Mouse (Mus musculus) hindbrain, embryonic 11.5 days (tissue): Measurements from ENCODE around the gene Polr2h. TPM values are rescaled to one million over a fixed set of nuclear protein-coding genes. Genes with fewer than 3 reads are reported as not detected.

Experiments
- ATAC-seq: fragments of 200-750 bp; cut with Nextera tagmentation; 2 replicates; pipeline ENCODE4 v1.8.0; 2017; ENCODE audit warnings: mild to moderate bottlenecking, moderate TSS enrichment, moderate library complexity; ENCODE audit not compliant: low FRiP score
- DNase-seq: peaks from one replicate; pipeline ENCODE4 v3.0.0-alpha.2; 2015; ENCODE audit warnings: low spot score
- H3K27ac ChIP-seq: fragments of 300-500 bp; sonication (generic); 2 replicates; pipeline ENCODE4 v1.5.1; 2014; ENCODE audit warnings: mild to moderate bottlenecking, low read depth, low read length
- H3K27me3 ChIP-seq: fragments of 300-500 bp; sonication (generic); 2 replicates; pipeline ENCODE4 v1.6.1; 2014; ENCODE audit warnings: mild to moderate bottlenecking, low read length, moderate library complexity, mixed read lengths; ENCODE audit not compliant: control insufficient read depth, insufficient read depth
- H3K36me3 ChIP-seq: fragments of 300-500 bp; sonication (generic); 2 replicates; pipeline ENCODE4 v1.6.1; 2014; ENCODE audit warnings: mild to moderate bottlenecking, low read length, moderate library complexity, mixed read lengths; ENCODE audit not compliant: control insufficient read depth, insufficient read depth
- H3K4me1 ChIP-seq: fragments of 300-500 bp; sonication (generic); replicated peaks from 2 replicates; pipeline ENCODE4 v1.6.1; 2014; ENCODE audit warnings: low read length, mixed read lengths; ENCODE audit not compliant: control insufficient read depth, insufficient read depth
- H3K4me2 ChIP-seq: fragments of 300-500 bp; sonication (generic); replicated peaks from 2 replicates; pipeline ENCODE4 v1.6.1; 2014; ENCODE audit warnings: mild to moderate bottlenecking, low read depth, low read length
- H3K4me3 ChIP-seq: fragments of 300-500 bp; sonication (generic); 2 replicates; pipeline ENCODE4 v1.5.1; 2014; ENCODE audit warnings: low read depth, low read length
- H3K9ac ChIP-seq: fragments of 300-500 bp; sonication (generic); 2 replicates; pipeline ENCODE4 v1.6.1; 2014; ENCODE audit warnings: low read depth, low read length
- H3K9me3 ChIP-seq: fragments of 300-500 bp; sonication (generic); 2 replicates; pipeline ENCODE4 v1.6.1; 2016; ENCODE audit warnings: low read length; ENCODE audit not compliant: control insufficient read depth
- WGBS: fragments of 180-500 bp; shearing (Covaris S2); extraction: QIAGEN DNeasy Blood & Tissue Kit; methylation state at CpG from one replicate; pipeline ENCODE4 v1.1.7; 2014; 5-methylcytosine and 5-hydroxymethylcytosine counted together
- polyA plus RNA-seq: library from polyadenylated mRNA; unstranded; fragments of >200 nt; fragmentation: Nextera tagmentation; extraction: Ambion mirVana; gene quantifications from 2 replicates; pipeline ENCODE4 v1.2.1, GENCODE M21; 2014

The Polr2h gene
- polyA plus RNA-seq, 1 experiment from 2014 or later, result 103 TPM

- Histone ChIP-seq H3K27me3 (no peaks in the 10 kb centered on the region), H3K4me2 (peak overlapping the region; percentile 91), H3K4me1 (peaks cover 11% of the 10 kb centered on the region; the same call in 1 of the 2 replicates), H3K9me3 (no peaks in the 10 kb centered on the region), H3K9ac (peak overlapping the region; percentile 15; the same call in 1 of the 2 replicates), H3K4me3 (peak overlapping the region; percentile 62), H3K27ac (no peak overlapping the region), H3K36me3 (no peaks in the 10 kb centered on the region; the same call in 1 of the 2 replicates)
- ATAC-seq (no peak), DNase-seq (peak; percentile 22)
- WGBS, result 20% methylated on average over 11 of the region's 11 CpGs
Measured at GRCm38 (mm10) chr16:20714307-20715080, 3.0 kb upstream of the Polr2h start.

- peaks cover 11% of the 10 kb centered on the region; the same call in 1 of the 2 replicates for H3K4me1 ChIP-seq
- H3K9ac ChIP-seq, result peak overlapping the region; percentile 81
- H3K27ac ChIP-seq, result no peak overlapping the region
- 54% methylated on average over 2 of the region's 2 CpGs for WGBS
- peak overlapping the region; percentile 62 for H3K4me3 ChIP-seq
- DNase-seq (peak; percentile 22), ATAC-seq (no peak)
- no peaks in the 10 kb centered on the region; the same call in 1 of the 2 replicates for H3K36me3 ChIP-seq
- H3K4me2 ChIP-seq, result peak overlapping the region; percentile 91
- H3K27me3 ChIP-seq, result no peaks in the 10 kb centered on the region
- no peaks in the 10 kb centered on the region for H3K9me3 ChIP-seq
Measured at GRCm38 (mm10) chr16:20715161-20715560, 2.3 kb upstream of the Polr2h start.

GRCm38 (mm10) chr16:20715566-20715965 is 1.9 kb upstream of the Polr2h start:
- Histone ChIP-seq H3K9me3 (no peaks in the 10 kb centered on the region), H3K27ac (peak overlapping the region; percentile 84), H3K4me2 (peak overlapping the region; percentile 91), H3K9ac (peak overlapping the region; percentile 81), H3K4me1 (peaks cover 11% of the 10 kb centered on the region; the same call in 1 of the 2 replicates), H3K27me3 (no peaks in the 10 kb centered on the region), H3K36me3 (no peaks in the 10 kb centered on the region; the same call in 1 of the 2 replicates), H3K4me3 (peak overlapping the region; percentile 62)
- under 1% methylated on average over 12 of the region's 12 CpGs for WGBS
- DNase-seq (no peak), ATAC-seq (no peak)

GRCm38 (mm10) chr16:20715976-20716840 is 1.3 kb upstream of the Polr2h start:
- peak overlapping the region; percentile 84 for H3K27ac ChIP-seq
- H3K27me3 ChIP-seq, result no peaks in the 10 kb centered on the region
- H3K9ac ChIP-seq, result peak overlapping the region; percentile 81
- ATAC-seq (peak; percentile 89), DNase-seq (peak; percentile 90)
- H3K4me1 ChIP-seq, result peaks cover 11% of the 10 kb centered on the region; the same call in 1 of the 2 replicates
- H3K9me3 ChIP-seq, result no peaks in the 10 kb centered on the region
- peak overlapping the region; percentile 62 for H3K4me3 ChIP-seq
- H3K4me2 ChIP-seq, result peak overlapping the region; percentile 91
- under 1% methylated on average over 60 of the region's 68 CpGs for WGBS
- H3K36me3 ChIP-seq, result no peaks in the 10 kb centered on the region; the same call in 1 of the 2 replicates

- peak overlapping the region; percentile 91 for H3K4me2 ChIP-seq
- H3K9ac ChIP-seq, result peak overlapping the region; percentile 81
- no peaks in the 10 kb centered on the region for H3K27me3 ChIP-seq
- H3K36me3 ChIP-seq, result no peaks in the 10 kb centered on the region; the same call in 1 of the 2 replicates
- no peaks in the 10 kb centered on the region for H3K9me3 ChIP-seq
- H3K4me1 ChIP-seq, result peaks cover 11% of the 10 kb centered on the region; the same call in 1 of the 2 replicates
- H3K4me3 ChIP-seq, result peak overlapping the region; percentile 62
- 2% methylated on average over 8 of the region's 8 CpGs for WGBS
- DNase-seq (no peak), ATAC-seq (no peak)
- H3K27ac ChIP-seq, result peak overlapping the region; percentile 84
Measured at GRCm38 (mm10) chr16:20716841-20717180, 654 bp upstream of the Polr2h start.

- Histone ChIP-seq H3K4me1 (peaks cover 11% of the 10 kb centered on the region; the same call in 1 of the 2 replicates), H3K4me2 (peak overlapping the region; percentile 91), H3K9ac (peak overlapping the region; percentile 68), H3K27me3 (no peaks in the 10 kb centered on the region), H3K36me3 (no peaks in the 10 kb centered on the region), H3K4me3 (peak overlapping the region; percentile 62), H3K27ac (peak overlapping the region; percentile 84; the same call in 1 of the 2 replicates), H3K9me3 (no peaks in the 10 kb centered on the region)
- ATAC-seq (peak; percentile 14; the same call in 1 of the 2 replicates), DNase-seq (no peak)
- 4% methylated on average over 18 of the region's 18 CpGs for WGBS
Measured at GRCm38 (mm10) chr16:20717978-20718670, 659 bp downstream of the Polr2h start.

GRCm38 (mm10) chr16:20721808-20722207 is 4.3 kb downstream of the Polr2h start:
- Histone ChIP-seq H3K4me2 (no peak overlapping the region), H3K4me3 (no peak overlapping the region), H3K4me1 (peaks cover under 1% of the 10 kb centered on the region; the same call in 1 of the 2 replicates), H3K27ac (no peak overlapping the region), H3K36me3 (no peaks in the 10 kb centered on the region), H3K9ac (no peak overlapping the region), H3K27me3 (no peaks in the 10 kb centered on the region), H3K9me3 (no peaks in the 10 kb centered on the region)
- WGBS, result 85% methylated on average over 10 of the region's 10 CpGs
- ATAC-seq (no peak), DNase-seq (no peak)

GRCm38 (mm10) chr16:20722736-20723135 is 5.3 kb downstream of the Polr2h start:
- Histone ChIP-seq H3K4me2 (no peak overlapping the region), H3K9ac (no peak overlapping the region), H3K4me1 (no peaks in the 10 kb centered on the region), H3K27ac (no peak overlapping the region), H3K9me3 (no peaks in the 10 kb centered on the region), H3K4me3 (no peak overlapping the region), H3K27me3 (no peaks in the 10 kb centered on the region), H3K36me3 (no peaks in the 10 kb centered on the region)
- 71% methylated on average over 4 of the region's 4 CpGs for WGBS
- ATAC-seq (no peak), DNase-seq (no peak)
